Mouse (Mus musculus) olfactory bulb, adult 2 months (tissue): ENCODE measurements around the gene Fcho1.

Source experiments
- CTCF ChIP-seq: fragments of 200-500 bp; IDR thresholded peaks from 2 replicates; pipeline ENCODE4 v1.5.1; 2012; ENCODE audit warnings: low read depth, mild to moderate bottlenecking, low read length, moderate library complexity; ENCODE audit not compliant: insufficient read depth
- POLR2A ChIP-seq: fragments of 200-500 bp; IDR thresholded peaks from 2 replicates; pipeline ENCODE4 v1.6.1; 2012; ENCODE audit warnings: mild to moderate bottlenecking, low read depth, low read length, moderate library complexity; ENCODE audit not compliant: insufficient read depth

- no peak for TF ChIP-seq POLR2A
- no peak for TF ChIP-seq CTCF
Measured at GRCm38 (mm10) chr8:71719928-71720457, 5.5 kb downstream of the Fcho1 start.
